Mouse (Mus musculus) right cerebral cortex, postnatal 25 days (tissue): ENCODE measurements around the gene Apoa2.
A peak's percentile ranks its signal among the peaks of the same experiment; 100 is the strongest.

Source experiments
- DNase-seq: peaks from one replicate; pipeline ENCODE4 v3.0.0; 2022

Apoa2 gene

GRCm38 (mm10) chr1:171205704-171206493, 19.0 kb upstream of the Apoa2 start:
- DNase-seq, result no peak

- DNase-seq, result no peak
These were observed 15.4 kb upstream of the Apoa2 start for GRCm38 (mm10) chr1:171209409-171209808.

GRCm38 (mm10) chr1:171212854-171213253, 12.0 kb upstream of the Apoa2 start:
- no peak for DNase-seq

DNA sequence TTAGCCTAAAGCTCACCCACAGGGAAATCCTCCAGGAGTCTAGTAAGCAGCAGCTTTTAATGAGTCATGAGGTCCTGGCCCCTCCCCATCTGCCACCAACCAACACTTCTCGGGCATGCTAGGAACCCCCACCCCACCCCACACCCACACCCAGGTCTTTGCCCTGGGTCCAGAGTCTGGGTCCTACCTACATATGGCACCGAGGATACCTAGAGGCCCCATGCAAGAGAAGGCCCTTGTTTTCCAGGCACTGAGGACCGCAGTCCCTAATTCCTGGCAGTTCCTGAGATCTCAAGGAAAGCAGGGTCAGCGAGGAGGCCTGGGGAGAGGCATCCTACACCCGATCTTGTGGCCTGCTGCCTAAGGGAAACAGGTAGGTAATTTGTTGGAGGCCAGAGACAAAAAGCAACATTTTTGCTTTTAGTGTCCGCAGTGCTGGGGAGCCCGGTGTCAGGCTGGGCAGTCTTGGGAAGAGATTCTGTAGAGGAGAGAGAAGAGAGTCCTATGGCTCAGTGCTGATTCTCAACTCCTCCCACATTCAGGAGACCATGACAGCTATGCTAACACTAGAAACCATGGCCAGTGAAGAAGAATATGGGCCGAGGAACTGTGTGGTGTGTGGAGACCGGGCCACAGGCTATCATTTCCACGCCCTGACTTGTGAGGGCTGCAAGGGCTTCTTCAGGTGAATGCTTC, 10.9 kb upstream of the Apoa2 start, which contains the start of gene Nr1i3:
Gene Nr1i3 (plus strand): TSS at position 170 of the 696 bp plus-strand sequence.
- DNase-seq, result no peak

DNA sequence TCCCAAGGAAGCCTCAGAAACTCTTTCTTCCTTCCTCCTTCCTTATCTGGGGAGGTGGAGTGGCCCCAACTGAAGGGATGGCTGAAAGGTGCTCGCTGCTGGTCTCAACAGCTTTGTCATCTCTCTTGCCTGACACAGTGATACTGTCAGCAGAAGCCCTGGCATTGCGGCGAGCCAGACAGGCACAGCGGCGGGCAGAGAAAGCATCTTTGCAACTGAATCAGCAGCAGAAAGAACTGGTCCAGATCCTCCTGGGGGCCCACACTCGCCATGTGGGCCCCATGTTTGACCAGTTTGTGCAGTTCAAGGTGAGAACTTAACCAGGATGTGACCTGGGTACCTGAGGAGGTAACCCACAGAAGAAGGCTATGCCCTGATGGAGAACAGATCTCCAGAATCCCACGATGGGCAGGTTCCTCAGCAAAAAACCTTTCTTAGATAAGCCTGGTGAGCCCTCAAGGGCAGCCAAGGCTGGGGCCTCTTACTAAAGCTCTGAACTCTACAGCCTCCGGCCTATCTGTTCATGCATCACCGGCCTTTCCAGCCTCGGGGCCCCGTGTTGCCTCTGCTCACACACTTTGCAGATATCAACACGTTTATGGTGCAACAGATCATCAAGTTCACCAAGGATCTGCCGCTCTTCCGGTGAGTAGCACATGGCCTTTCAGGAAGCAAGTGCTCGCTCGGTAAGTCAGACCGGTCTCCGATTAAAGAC, 8.5 kb upstream of the Apoa2 start:
- no peak for DNase-seq

DNA sequence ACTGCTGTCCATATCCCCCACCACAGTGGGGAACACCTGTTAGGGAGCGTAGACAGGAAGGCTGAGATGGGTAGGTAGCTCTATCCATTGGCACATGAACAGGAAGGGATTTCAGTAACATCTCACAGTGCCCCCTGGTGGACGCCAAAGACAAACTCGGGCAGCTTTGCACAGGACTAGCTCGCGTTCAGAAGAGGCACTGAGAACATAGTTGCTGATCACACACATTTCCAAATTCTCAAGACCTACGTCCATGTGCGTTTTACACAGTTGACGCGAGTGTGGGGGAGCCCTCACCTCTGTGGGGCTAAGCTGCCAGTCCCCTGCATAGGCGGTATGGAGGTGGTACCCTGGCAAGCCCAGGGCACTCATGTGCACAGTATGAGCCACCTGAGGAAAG, 4.0 kb upstream of the Apoa2 start:
- peak; percentile 88 for DNase-seq

DNA sequence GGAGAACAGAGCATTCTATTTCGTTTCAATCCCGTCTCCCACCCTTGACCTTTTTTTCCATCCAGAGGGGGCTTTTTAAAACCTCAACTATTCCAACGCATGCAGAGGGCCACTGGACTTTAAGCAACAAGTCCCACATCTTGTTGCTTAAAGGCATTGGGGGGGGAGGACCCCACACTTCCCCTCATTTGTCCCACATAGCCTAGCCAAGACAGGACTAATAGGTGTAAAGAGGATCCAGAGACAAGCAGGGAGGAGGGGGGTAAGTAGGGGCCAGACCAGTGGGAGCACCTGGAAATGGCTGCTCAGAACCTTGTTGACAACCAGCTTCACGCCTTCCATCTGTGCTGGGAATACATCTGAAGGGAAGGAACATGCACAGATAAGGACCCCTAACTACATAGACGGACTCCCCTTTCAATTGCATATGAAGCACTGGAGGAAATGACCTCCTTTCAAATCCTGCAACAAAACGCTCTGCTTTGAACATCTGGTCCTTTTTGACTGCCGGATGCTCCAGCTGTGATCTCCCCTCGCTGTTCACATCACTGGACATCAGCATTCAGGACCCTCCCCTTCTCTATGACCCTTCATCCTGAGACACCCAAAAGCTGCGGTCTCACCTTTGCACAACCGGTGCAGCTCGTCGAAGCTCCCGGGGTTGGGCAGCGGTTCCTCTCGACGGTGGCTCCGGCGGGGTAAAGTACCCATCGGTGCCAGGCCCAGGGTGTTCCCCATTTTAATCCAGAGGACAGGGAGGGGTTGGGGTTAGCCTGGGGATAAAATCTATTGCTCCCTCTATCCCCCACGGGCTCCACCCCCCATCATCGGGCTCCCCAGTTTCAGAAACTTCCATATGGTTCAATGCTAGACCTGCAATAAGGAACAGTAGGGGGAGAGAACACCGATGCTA, 3.3 kb upstream of the Apoa2 start:
- DNase-seq, result no peak

DNA sequence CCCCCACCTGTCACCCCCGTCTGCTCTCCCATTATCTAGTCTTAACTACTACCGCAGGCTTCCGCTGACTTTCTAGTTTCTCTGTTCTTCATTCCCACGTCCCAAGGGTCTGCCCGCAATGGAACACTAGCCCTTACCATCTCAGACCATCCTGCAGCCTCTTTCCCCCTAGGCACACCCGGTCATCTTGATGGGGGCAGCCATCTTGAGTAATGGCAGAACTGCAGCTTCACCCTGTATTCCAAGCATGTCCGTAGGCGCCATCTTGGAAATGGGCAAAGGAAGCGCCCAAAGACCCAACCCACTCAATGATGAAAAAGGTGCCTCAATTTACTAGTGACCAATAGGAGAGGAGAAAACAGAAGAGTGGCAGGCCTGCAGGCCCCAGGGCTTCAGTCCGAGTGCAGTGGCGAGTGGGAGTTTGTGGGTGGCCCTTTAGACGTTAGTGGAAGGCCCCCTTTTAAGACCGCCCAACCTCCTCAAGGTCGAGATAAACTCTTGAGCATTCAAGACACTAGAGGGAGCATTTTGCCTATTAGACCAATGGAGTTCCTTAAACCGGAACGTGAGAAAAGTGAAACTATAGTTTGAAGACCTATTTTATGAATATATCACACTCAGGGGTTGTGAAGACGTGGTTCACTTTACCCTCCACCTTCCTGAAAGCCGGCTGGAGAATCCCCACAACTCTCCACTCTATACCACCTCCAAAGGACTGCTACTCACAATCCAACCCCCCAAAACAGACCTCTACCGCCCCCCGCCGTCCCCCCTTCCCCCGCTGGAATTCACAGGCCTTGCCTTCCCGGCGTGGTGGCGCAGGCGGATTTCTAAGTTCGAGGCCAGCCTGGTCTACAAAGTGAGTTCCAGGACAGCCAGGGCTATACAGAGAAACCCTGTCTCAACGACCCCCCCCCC, 2.4 kb upstream of the Apoa2 start, which contains the start of gene Tomm40l:
Gene Tomm40l (minus strand): TSS at position 277 of the 918 bp plus-strand sequence.
- DNase-seq, result peak; percentile 92

- DNase-seq, result no peak
These were observed 1.7 kb upstream of the Apoa2 start for GRCm38 (mm10) chr1:171223168-171223567.

GRCm38 (mm10) chr1:171223796-171224195, 1.1 kb upstream of the Apoa2 start:
- no peak for DNase-seq

DNA sequence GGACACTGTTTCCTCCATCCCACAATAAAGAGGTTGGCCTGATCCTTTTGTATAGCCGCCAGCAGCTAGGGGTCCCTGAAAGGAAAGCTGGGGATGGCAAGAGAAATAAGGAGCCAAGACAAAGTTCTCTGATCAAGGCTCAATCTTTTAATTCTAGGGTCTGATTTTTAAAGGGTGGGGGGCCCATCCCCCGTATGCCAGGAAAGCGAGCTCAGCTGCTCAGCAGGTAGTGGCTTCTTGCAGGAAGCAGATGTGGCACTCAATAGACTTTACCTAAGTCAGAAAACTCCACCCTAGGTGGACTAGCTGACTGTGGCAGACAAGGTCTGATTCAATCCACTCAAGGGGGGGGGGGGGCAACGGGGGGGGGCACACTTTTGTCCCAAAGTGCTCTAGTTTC, 1.9 kb downstream of the Apoa2 start:
- DNase-seq, result no peak

DNA sequence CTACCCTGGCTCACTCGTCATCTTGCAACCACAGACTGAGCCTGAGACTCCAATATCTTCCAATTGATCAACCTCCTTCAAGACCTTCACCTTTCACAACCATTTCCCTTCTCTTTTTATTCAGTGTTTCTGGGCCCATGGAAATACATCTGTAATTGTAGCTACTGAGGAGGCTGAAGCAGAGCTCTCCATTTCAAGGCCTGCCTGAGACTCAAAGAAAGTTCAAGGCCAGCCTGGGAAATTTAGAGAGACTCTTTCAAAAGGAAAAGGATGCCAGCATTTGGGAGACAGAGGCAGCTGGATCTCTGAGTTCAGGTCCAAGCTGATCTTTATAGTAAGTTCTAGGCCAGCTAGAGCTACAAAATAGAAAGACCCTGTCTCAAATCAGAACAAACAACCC, 3.0 kb downstream of the Apoa2 start:
- no peak for DNase-seq

DNA sequence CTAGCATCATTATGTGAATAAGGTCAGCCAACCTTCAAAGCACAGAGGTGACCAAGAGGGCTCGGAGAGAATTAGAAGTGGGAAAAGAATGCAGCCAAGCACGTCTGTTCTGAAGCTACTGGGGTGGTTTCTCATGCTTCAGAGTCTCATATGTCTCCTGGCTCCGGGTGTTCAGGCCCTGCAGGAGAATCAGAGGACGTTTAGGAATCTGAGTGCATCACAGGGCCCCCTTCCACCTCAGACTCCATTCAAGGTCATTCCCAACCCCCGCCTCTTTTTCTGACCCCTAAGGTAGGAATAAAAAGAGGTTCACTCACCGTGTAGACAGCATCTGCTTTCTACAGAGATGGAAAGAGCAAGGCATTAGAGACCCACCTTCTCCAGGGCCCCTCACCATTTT, 4.9 kb downstream of the Apoa2 start:
- DNase-seq, result no peak

DNA sequence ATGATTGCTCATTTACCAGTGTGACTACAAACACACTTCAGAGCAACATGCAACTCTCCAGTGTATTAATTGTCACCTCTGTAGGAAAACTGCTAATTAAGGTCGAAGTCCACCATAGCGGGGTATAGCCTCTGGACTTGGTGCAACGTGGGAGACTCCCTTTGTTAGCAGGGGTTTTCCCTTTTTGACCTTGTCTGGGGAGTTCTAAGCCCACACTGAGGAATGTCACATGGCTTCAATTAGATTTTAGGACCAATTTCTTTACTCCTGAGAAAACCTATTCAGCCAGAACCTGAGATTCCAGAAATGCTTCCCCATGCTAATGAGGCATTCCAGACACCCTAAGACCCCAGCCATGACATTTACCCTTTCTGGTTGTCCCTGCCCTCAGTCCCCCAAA, 5.4 kb downstream of the Apoa2 start:
- no peak for DNase-seq

DNA sequence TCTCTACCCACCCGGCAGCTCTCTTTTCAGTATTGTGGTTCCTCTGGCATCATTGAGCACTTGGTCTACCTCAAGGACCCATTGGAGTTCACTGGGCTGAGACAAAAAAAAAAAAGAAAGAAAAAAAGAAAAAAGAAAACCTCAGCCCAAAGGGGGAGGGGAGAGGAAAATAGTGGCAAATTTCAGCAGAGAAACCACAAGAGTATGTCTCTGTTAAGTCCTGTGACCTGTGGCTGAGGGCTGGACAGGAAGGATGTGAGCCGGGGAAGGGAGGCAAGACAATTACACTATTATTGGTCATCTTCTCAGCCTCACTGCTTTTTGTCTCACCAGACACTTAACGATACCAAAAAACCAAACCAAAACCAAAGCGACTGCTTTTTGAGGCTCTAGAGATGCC, 7.0 kb downstream of the Apoa2 start:
- DNase-seq, result no peak

GRCm38 (mm10) chr1:171232348-171232747, 7.5 kb downstream of the Apoa2 start:
- DNase-seq, result no peak

DNA sequence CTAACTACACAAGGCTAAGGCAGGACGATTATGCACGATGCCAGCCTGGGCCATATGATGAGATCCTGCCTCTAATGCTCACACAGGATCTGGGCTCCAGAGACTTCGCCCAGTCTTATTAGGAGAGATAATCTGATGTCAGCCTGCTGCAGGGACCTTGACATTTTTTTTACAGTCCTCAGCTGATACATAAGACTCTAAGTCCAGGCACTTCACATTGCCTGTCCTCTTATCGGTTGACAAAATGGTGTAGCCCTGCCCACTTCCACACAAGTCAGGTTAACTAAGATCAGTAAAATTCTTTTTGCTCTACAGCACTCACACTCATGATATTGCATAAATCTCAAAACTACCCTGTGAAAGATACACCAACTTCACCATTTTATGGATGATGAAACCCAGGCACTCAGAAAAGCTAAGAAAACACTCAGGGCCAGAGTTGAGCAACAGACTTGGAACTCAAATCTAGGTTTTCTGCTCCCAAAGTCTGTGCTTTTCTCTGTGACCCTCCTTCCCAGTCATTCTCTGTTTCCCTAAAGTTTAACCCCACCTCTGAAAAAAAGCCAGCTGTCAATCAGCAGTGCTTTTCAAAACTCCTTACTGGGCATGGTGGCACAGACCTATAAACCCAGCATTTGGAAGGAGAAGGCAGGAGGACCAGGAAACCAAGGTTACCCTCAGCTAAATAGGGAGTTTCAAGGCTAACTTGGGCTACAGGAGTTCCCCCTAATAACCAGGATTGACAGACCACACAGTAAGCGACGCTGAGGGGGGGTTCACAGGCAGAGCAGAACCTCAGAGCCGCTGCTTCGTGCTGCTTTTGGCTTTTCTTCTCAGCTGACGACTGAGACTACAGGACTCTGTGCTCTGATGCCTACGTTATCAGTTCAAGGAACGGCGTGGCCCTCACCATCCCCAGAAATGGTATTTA, 8.2 kb downstream of the Apoa2 start:
- DNase-seq, result no peak

DNA sequence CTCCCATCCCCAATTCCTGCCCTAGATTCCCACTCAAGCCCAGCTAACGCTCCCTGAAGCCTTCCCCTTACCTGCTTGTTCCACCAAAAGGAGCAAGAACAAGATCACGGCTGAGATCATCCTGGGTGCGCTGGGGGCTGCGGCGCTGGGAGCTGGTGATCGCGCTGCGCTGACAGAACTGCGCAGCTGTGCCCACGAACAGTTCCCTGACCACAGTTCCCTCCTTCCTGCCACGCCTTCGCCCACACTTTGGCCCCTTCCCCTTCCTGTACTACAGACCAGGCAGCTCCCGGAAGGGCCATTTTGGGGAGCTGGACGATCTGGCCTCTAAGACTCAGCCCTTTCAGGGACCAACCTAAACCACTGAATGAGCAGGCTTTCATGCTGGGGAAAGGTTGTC, 9.3 kb downstream of the Apoa2 start, which contains the start of gene Fcer1g:
Gene Fcer1g (minus strand): TSS at position 240 of the 400 bp plus-strand sequence.
- DNase-seq, result no peak

- DNase-seq, result no peak
These were observed 9.7 kb downstream of the Apoa2 start for GRCm38 (mm10) chr1:171234538-171234937.

DNA sequence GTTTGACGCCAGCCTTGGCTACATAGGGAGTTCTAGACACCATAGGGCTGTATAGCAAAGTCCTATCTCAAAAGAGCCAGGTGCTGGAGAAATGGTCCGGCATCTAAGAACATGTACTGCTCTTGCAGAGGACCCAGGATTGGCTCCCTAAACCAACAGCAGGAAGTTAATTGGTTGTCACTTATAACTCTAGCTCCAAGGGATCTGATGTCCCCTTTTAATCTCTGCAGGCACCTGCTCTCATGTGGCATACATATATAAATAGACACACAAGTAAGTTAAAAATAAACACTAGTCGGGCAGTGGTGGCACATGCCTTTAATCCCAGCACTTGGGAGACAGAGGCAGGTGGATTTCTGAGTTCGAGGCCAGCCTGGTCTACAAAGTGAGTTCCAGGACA, 10.9 kb downstream of the Apoa2 start:
- DNase-seq, result no peak
